Mouse (Mus musculus) C2C12 (cell line): ENCODE measurements around the gene Igtp. TPM values are rescaled to one million over a fixed set of nuclear protein-coding genes. Genes with fewer than 3 reads are reported as not detected.
A peak's percentile ranks its signal among the peaks of the same experiment; 100 is the strongest.

Experiments used
- H3K27me3 ChIP-seq: one replicate; pipeline ENCODE4 v1.6.1; 2011; ENCODE audit not compliant: control insufficient read depth, insufficient read depth, insufficient read length
- H3K36me3 ChIP-seq: one replicate; pipeline ENCODE4 v1.6.1; 2011; ENCODE audit not compliant: control insufficient read depth, insufficient read depth
- H3K4me3 ChIP-seq: one replicate; pipeline ENCODE4 v1.5.1; 2011; ENCODE audit warnings: mild to moderate bottlenecking, control low read depth; ENCODE audit not compliant: poor library complexity, insufficient read depth, severe bottlenecking
- H3K79me2 ChIP-seq: one replicate; pipeline ENCODE4 v1.6.1; 2011; ENCODE audit not compliant: control insufficient read depth, insufficient read depth
- H3K79me3 ChIP-seq: one replicate; pipeline ENCODE4 v1.6.1; 2011; ENCODE audit warnings: low read depth, control low read depth
- H3ac ChIP-seq: one replicate; pipeline ENCODE3; 2011; ENCODE audit warnings: low read depth; ENCODE audit not compliant: control insufficient read depth, insufficient read length
- CEBPB ChIP-seq: IDR thresholded peaks from one replicate; pipeline ENCODE4 v1.6.1; 2011; ENCODE audit warnings: low read depth, mild to moderate bottlenecking, control low read depth, moderate library complexity
- CTCF ChIP-seq: IDR thresholded peaks from one replicate; pipeline ENCODE4 v1.5.1; 2011; ENCODE audit not compliant: control insufficient read depth, insufficient read depth, insufficient read length
- FOSL1 ChIP-seq: IDR thresholded peaks from one replicate; pipeline ENCODE4 v1.8.0; 2011; ENCODE audit warnings: mild to moderate bottlenecking, low read length; ENCODE audit not compliant: poor library complexity, insufficient read depth, severe bottlenecking
- MAX ChIP-seq: IDR thresholded peaks from one replicate; pipeline ENCODE4 v1.6.1; 2011; ENCODE audit warnings: mild to moderate bottlenecking, control low read depth
- MYOD1 ChIP-seq: IDR thresholded peaks from one replicate; pipeline ENCODE4 v1.6.1; 2011; ENCODE audit warnings: low read depth; ENCODE audit not compliant: control insufficient read depth, insufficient read length
- MYOG ChIP-seq: IDR thresholded peaks from one replicate; pipeline ENCODE4 v1.6.1; 2011; ENCODE audit not compliant: control insufficient read depth, insufficient read length; ENCODE audit errors: extremely low read depth
- USF1 ChIP-seq: IDR thresholded peaks from one replicate; pipeline ENCODE4 v1.6.1; 2011; ENCODE audit warnings: low read depth, mild to moderate bottlenecking, control low read depth, moderate library complexity
- polyA plus RNA-seq: library from polyadenylated mRNA; unstranded; fragments of >200 nt; fragmentation: generic; extraction: Trizol; gene quantifications from one replicate; pipeline ENCODE4 v1.2.1, GENCODE M21; 2012; ENCODE audit warnings: missing spikeins

Gene Igtp
- polyA plus RNA-seq, 1 experiment = 0.12 TPM

- Histone ChIP-seq H3ac (no peak overlapping the region), H3K36me3 (no peaks in the 10 kb centered on the region), H3K79me2 (no peaks in the 10 kb centered on the region), H3K4me3 (no peak overlapping the region), H3K79me3 (no peaks in the 10 kb centered on the region), H3K27me3 (no peaks in the 10 kb centered on the region)
- TF ChIP-seq FOSL1 (no peak), MYOG (no peak), CEBPB (no peak), MAX (no peak), CTCF (no peak)
Observed at GRCm38 (mm10) chr11:58249203-58249981, 50.0 kb downstream of the Igtp start.

GRCm38 (mm10) chr11:58250550-58250949 is 51.2 kb downstream of the Igtp start:
- TF ChIP-seq FOSL1 (no peak), CEBPB (peak; percentile 87), CTCF (no peak), MAX (no peak), MYOG (no peak), MYOD1 (no peak), USF1 (no peak)
- Histone ChIP-seq H3ac (no peak overlapping the region), H3K79me3 (no peaks in the 10 kb centered on the region), H3K36me3 (no peaks in the 10 kb centered on the region), H3K4me3 (no peak overlapping the region), H3K79me2 (no peaks in the 10 kb centered on the region), H3K27me3 (no peaks in the 10 kb centered on the region)

GRCm38 (mm10) chr11:58254411-58254810 is 55.1 kb downstream of the Igtp start:
- H3K27me3 ChIP-seq = no peaks in the 10 kb centered on the region
- H3K36me3 ChIP-seq = no peaks in the 10 kb centered on the region
- TF ChIP-seq CEBPB = no peak
- no peak for TF ChIP-seq MYOG
- TF ChIP-seq CTCF = no peak
- no peak for TF ChIP-seq FOSL1
- no peak for TF ChIP-seq USF1
- TF ChIP-seq MAX = no peak
- TF ChIP-seq MYOD1 = no peak
- no peaks in the 10 kb centered on the region for H3K79me2 ChIP-seq
- no peak overlapping the region for H3ac ChIP-seq
- H3K79me3 ChIP-seq = no peaks in the 10 kb centered on the region
- no peak overlapping the region for H3K4me3 ChIP-seq

Other genes with a start within 250 kb of the Igtp start
- 59.4 TPM for gene Larp1, start 190.5 kb upstream of the Igtp start, polyA plus RNA-seq
- 0.04 TPM for gene Gm12248, start 106.4 kb upstream of the Igtp start, polyA plus RNA-seq
- gene Cnot8, start 95.4 kb upstream of the Igtp start, polyA plus RNA-seq = 44.6 TPM
- 26.7 TPM for gene Gemin5, start 31.0 kb upstream of the Igtp start, polyA plus RNA-seq
- 106 TPM for gene Mrpl22, start 27.9 kb upstream of the Igtp start, polyA plus RNA-seq
- 0.01 TPM for gene Irgm2, start 62 bp downstream of the Igtp start, polyA plus RNA-seq
- 0.01 TPM for gene 4930438A08Rik, start 75.2 kb downstream of the Igtp start, polyA plus RNA-seq
- 6.8 TPM for gene Zfp692, start 107.5 kb downstream of the Igtp start, polyA plus RNA-seq
- 12.5 TPM for gene Zfp672, start 130.8 kb downstream of the Igtp start, polyA plus RNA-seq
- gene Sh3bp5l, start 131.2 kb downstream of the Igtp start, polyA plus RNA-seq = 30.8 TPM
- gene Lypd8, start 179.5 kb downstream of the Igtp start, polyA plus RNA-seq = not detected
- not detected for gene 1810065E05Rik, start 221.6 kb downstream of the Igtp start, polyA plus RNA-seq
- not detected for gene Gm12253, start 233.0 kb downstream of the Igtp start, polyA plus RNA-seq